In genomic region chr5:143670740-143671415, GRCm38 (mm10) we compare ENCODE assay signal across 11 mouse cellular contexts. TPM values are rescaled to one million over a fixed set of nuclear protein-coding genes. Genes with fewer than 3 reads are reported as not detected.
DNase-seq lines count a peak whose midpoint lies in the region; ATAC-seq and TF ChIP-seq lines count a peak whose summit lies in the region.
"Had no signal": no experiment of that assay in that cellular context is flagged by ENCODE, and none has a peak within 500 bp of the region (broad histone marks: within the 10 kb centered on the region; RNA-seq: fewer than 3 reads in every experiment).

No protein-coding gene starts in this region.

- ATAC-seq in liver, embryonic 13.5 days (ENCODE audit: low read depth): no peak
- ATAC-seq in liver, postnatal 0 days: no peak
- no peak for ATAC-seq in neural tube, embryonic 15.5 days (ENCODE audit: low FRiP score)

- 87% methylated on average over 6 of the region's 6 CpGs for WGBS in heart, embryonic 10.5 days
- WGBS in liver, embryonic 13.5 days (ENCODE audit: insufficient replicate concordance): 85% methylated on average over 6 of the region's 6 CpGs
- 80% methylated on average over 6 of the region's 6 CpGs for WGBS in liver, postnatal 0 days (ENCODE audit: insufficient replicate concordance)
- 83% methylated on average over 6 of the region's 6 CpGs for WGBS in neural tube, embryonic 15.5 days

- DNase-seq in heart, adult 9 months (ENCODE audit: low spot score in 2 of 2): peak; percentile 41 to 46
- DNase-seq in heart, embryonic 10.5 days (ENCODE audit: low spot score): no peak
- no peak for DNase-seq in liver, embryonic 13.5 days
- DNase-seq in liver, postnatal 0 days: no peak
- DNase-seq in MEL (ENCODE audit: low read depth, low spot score): no peak
- no peak for DNase-seq in Muller cell, postnatal 12 days (ENCODE audit: inconsistent ontology term)
- DNase-seq: cerebellum, adult 2 months; kidney, postnatal 25 days had no signal

- H3K27me3 ChIP-seq in heart, embryonic 10.5 days (ENCODE audit: insufficient read depth, poor library complexity, severe bottlenecking): no peaks in the 10 kb centered on the region
- no peaks in the 10 kb centered on the region for H3K27me3 ChIP-seq in liver, embryonic 13.5 days
- no peaks in the 10 kb centered on the region for H3K27me3 ChIP-seq in liver, postnatal 0 days (ENCODE audit: insufficient read depth, low read length)
- no peaks in the 10 kb centered on the region for H3K27me3 ChIP-seq in MEL (ENCODE audit: control insufficient read depth in 1 of 2, insufficient read depth in 2 of 2, low read length in 2 of 2)
- H3K27me3 ChIP-seq in neural tube, embryonic 15.5 days (replicated peaks): no peaks in the 10 kb centered on the region

- H3K4me1 ChIP-seq in heart, embryonic 10.5 days: peaks cover 5% of the 10 kb centered on the region
- peaks cover 83% of the 10 kb centered on the region for H3K4me1 ChIP-seq in liver, embryonic 13.5 days (replicated peaks)
- peaks cover 18% of the 10 kb centered on the region for H3K4me1 ChIP-seq in liver, postnatal 0 days (ENCODE audit: insufficient read depth)
- peaks cover 13 to 24% of the 10 kb centered on the region in 2 experiments for H3K4me1 ChIP-seq in MEL (ENCODE audit: control insufficient read depth in 1 of 2, insufficient read depth in 2 of 2, low read length in 2 of 2)
- peaks cover 31% of the 10 kb centered on the region for H3K4me1 ChIP-seq in embryonic fibroblast, embryonic 13.5 days (ENCODE audit: control insufficient read depth, insufficient read depth, low read length)
- H3K4me1 ChIP-seq in neural tube, embryonic 15.5 days: peaks cover 7% of the 10 kb centered on the region; the same call in 1 of the 2 replicates

- no peak overlapping the region for H3K9ac ChIP-seq in liver, embryonic 13.5 days
- H3K9ac ChIP-seq in liver, postnatal 0 days (replicated peaks): no peak overlapping the region
- H3K9ac ChIP-seq in MEL (ENCODE audit: control insufficient read depth, low read depth, low read length, poor library complexity, severe bottlenecking): no peak overlapping the region
- H3K9ac ChIP-seq in neural tube, embryonic 15.5 days (replicated peaks): no peak overlapping the region
- H3K9ac ChIP-seq: liver, embryonic 14.5 days had no signal

- no peak for TF ChIP-seq RAD21 in MEL (IDR thresholded peaks at IDR 0.05; ENCODE audit: low read depth, low read length)

- H3K79me2 ChIP-seq in MEL (ENCODE audit: control insufficient read depth, insufficient read depth, low read length, poor library complexity): peaks cover 4% of the 10 kb centered on the region; the same call in 1 of the 2 replicates

- H3K9me3 ChIP-seq in heart, embryonic 10.5 days: no peaks in the 10 kb centered on the region
- H3K9me3 ChIP-seq in liver, embryonic 13.5 days (replicated peaks): no peaks in the 10 kb centered on the region
- no peaks in the 10 kb centered on the region for H3K9me3 ChIP-seq in liver, postnatal 0 days (ENCODE audit: low read length)
- H3K9me3 ChIP-seq in MEL (replicated peaks; ENCODE audit: insufficient read depth, low read length): no peaks in the 10 kb centered on the region
- no peaks in the 10 kb centered on the region for H3K9me3 ChIP-seq in neural tube, embryonic 15.5 days (replicated peaks)

- no peak overlapping the region for H3K4me2 ChIP-seq in liver, embryonic 13.5 days
- no peak overlapping the region for H3K4me2 ChIP-seq in liver, postnatal 0 days (ENCODE audit: low read depth, low read length)
- H3K4me2 ChIP-seq in neural tube, embryonic 15.5 days: no peak overlapping the region

- TF ChIP-seq CTCF in liver, postnatal 0 days (IDR thresholded peaks at IDR 0.05; ENCODE audit: low read depth): no peak
- TF ChIP-seq CTCF in MEL (IDR thresholded peaks at IDR 0.05 in 2 of 3, conservative IDR thresholded peaks at IDR 0.05 in 1 of 3; ENCODE audit: control insufficient read depth in 1 of 3, insufficient read depth in 1 of 3, low read depth in 2 of 3, low read length in 3 of 3, poor library complexity in 1 of 3, severe bottlenecking in 1 of 3): no peak
- no peak for TF ChIP-seq CTCF in embryonic fibroblast, embryonic 13.5 days (IDR thresholded peaks at IDR 0.05; ENCODE audit: borderline replicate concordance, insufficient read depth, low read length)

- H3K36me3 ChIP-seq in heart, embryonic 10.5 days: no peaks in the 10 kb centered on the region
- peaks cover 2% of the 10 kb centered on the region; the same call in 1 of the 2 replicates for H3K36me3 ChIP-seq in liver, embryonic 13.5 days
- H3K36me3 ChIP-seq in liver, postnatal 0 days (replicated peaks; ENCODE audit: insufficient read depth, low read length): no peaks in the 10 kb centered on the region
- H3K36me3 ChIP-seq in MEL (ENCODE audit: control insufficient read depth in 1 of 2, insufficient read depth in 2 of 2, low read length in 2 of 2): peaks cover 0 to 11% of the 10 kb centered on the region in 2 experiments; a peak in 2 of 4 replicates
- no peaks in the 10 kb centered on the region for H3K36me3 ChIP-seq in neural tube, embryonic 15.5 days

- no peak for TF ChIP-seq POLR2A in MEL (IDR thresholded peaks at IDR 0.05; ENCODE audit: control insufficient read depth in 1 of 2, insufficient read depth in 1 of 2, low read depth in 1 of 2, low read length in 2 of 2, poor library complexity in 1 of 2)
- TF ChIP-seq POLR2A in embryonic fibroblast, embryonic 13.5 days (IDR thresholded peaks at IDR 0.05; ENCODE audit: low read depth, low read length): no peak

- no peak overlapping the region for H3K4me3 ChIP-seq in heart, embryonic 10.5 days
- H3K4me3 ChIP-seq in liver, embryonic 13.5 days (replicated peaks): no peak overlapping the region
- no peak overlapping the region for H3K4me3 ChIP-seq in liver, postnatal 0 days (ENCODE audit: low read depth, low read length)
- no peak overlapping the region for H3K4me3 ChIP-seq in MEL (ENCODE audit: control insufficient read depth in 1 of 2, insufficient read depth in 1 of 2, low read depth in 2 of 2, low read length in 2 of 2)
- no peak overlapping the region for H3K4me3 ChIP-seq in embryonic fibroblast, embryonic 13.5 days (ENCODE audit: insufficient read depth, low read length)
- no peak overlapping the region for H3K4me3 ChIP-seq in neural tube, embryonic 15.5 days (replicated peaks)

- no peak overlapping the region for H3K27ac ChIP-seq in heart, embryonic 10.5 days
- H3K27ac ChIP-seq in liver, embryonic 13.5 days: peak overlapping the region; percentile 26
- no peak overlapping the region for H3K27ac ChIP-seq in liver, postnatal 0 days (ENCODE audit: low read depth)
- H3K27ac ChIP-seq in MEL (ENCODE audit: control insufficient read depth, low read depth, low read length): no peak overlapping the region
- peak overlapping the region; percentile 78 for H3K27ac ChIP-seq in embryonic fibroblast, embryonic 13.5 days (ENCODE audit: insufficient read depth, low read length)
- H3K27ac ChIP-seq in neural tube, embryonic 15.5 days (replicated peaks): no peak overlapping the region
- H3K27ac ChIP-seq: liver, embryonic 14.5 days had no signal

- TF ChIP-seq EP300 in liver, postnatal 0 days (IDR thresholded peaks at IDR 0.05; ENCODE audit: low read depth): no peak
- no peak for TF ChIP-seq EP300 in MEL (IDR thresholded peaks at IDR 0.05; ENCODE audit: low read depth in 1 of 2, low read length in 2 of 2)

TF ChIP-seq in MEL, 35 proteins besides CTCF, POLR2A, EP300 and RAD21:
- TF ChIP-seq RCOR1 (IDR thresholded peaks at IDR 0.05; ENCODE audit: low read depth, low read length) (peak; percentile 48; the same call in 1 of the 2 replicates), ZNF384 (IDR thresholded peaks at IDR 0.05; ENCODE audit: low read depth, low read length) (peak; percentile 57; the same call in 1 of the 2 replicates), MAZ (IDR thresholded peaks at IDR 0.05; ENCODE audit: low read depth, low read length) (no peak)
TF ChIP-seq in MEL: peak in this region for 2.

RNA-seq across cellular contexts. Expression of gene Cyth3, which starts 48.6 kb away (rescaled TPM):
- polyA plus RNA-seq in heart, embryonic 10.5 days (2016; fragmentation: Nextera tagmentation; extraction: Ambion mirVana): 30.9 and 33.1 TPM in 2 replicates
- 35.0 and 42.2 TPM in 2 replicates for polyA plus RNA-seq in liver, embryonic 13.5 days (2015; fragmentation: Nextera tagmentation; extraction: Ambion mirVana)
- 12.1 and 15.3 TPM in 2 replicates for polyA plus RNA-seq in liver, postnatal 0 days (2015; fragmentation: Nextera tagmentation; extraction: Ambion mirVana)
- 32.8 and 41.1 TPM in 2 replicates for total RNA-seq in MEL (2012; rRNA removed)
- polyA plus RNA-seq in MEL (2012; ENCODE audit: insufficient read depth in 1 of 2, insufficient read length in 2 of 2, low read depth in 1 of 2, low replicate concordance in 2 of 2, missing spikeins in 1 of 2): 10 to 100 TPM in 1 of 2 experiments, not detected in 1; 44.9 TPM
- polyA plus RNA-seq in embryonic fibroblast, embryonic 13.5 days (2011; ENCODE audit: insufficient read length, low read depth, missing spikeins): 130 and 134 TPM in 2 replicates
- polyA plus RNA-seq in neural tube, embryonic 15.5 days (2015; fragmentation: Nextera tagmentation; extraction: Ambion mirVana): 42.2 and 43.2 TPM in 2 replicates

Comparison
In these comparisons a context has a peak if more than half of its experiments do, and no peak if none do; other contexts are left out.
1. DNase-seq: peak in heart, adult 9 months (2 of 2); none in heart, embryonic 10.5 days (single experiment), liver, embryonic 13.5 days (single experiment), liver, postnatal 0 days (single experiment), MEL (single experiment) and Muller cell, postnatal 12 days (single experiment).
2. H3K27ac ChIP-seq: peak in liver, embryonic 13.5 days (single experiment) and embryonic fibroblast, embryonic 13.5 days (single experiment); none in heart, embryonic 10.5 days (single experiment), liver, postnatal 0 days (single experiment), MEL (single experiment) and neural tube, embryonic 15.5 days (single experiment).